Mouse (Mus musculus) liver, adult (tissue): ENCODE data around the gene Bmpr1b.

Experiments
- GATA4 ChIP-seq: IDR thresholded peaks from 2 replicates; pipeline ENCODE4 v1.6.1; 2014; ENCODE audit warnings: mild to moderate bottlenecking, low read length; ENCODE audit not compliant: insufficient replicate concordance

Gene Bmpr1b

GRCm38 (mm10) chr3:141849206-141849605 lies 320.0 kb downstream of the Bmpr1b start:
- TF ChIP-seq GATA4 = no peak

- no peak for TF ChIP-seq GATA4
These were observed 330.4 kb downstream of the Bmpr1b start for GRCm38 (mm10) chr3:141838864-141839263.

DNA sequence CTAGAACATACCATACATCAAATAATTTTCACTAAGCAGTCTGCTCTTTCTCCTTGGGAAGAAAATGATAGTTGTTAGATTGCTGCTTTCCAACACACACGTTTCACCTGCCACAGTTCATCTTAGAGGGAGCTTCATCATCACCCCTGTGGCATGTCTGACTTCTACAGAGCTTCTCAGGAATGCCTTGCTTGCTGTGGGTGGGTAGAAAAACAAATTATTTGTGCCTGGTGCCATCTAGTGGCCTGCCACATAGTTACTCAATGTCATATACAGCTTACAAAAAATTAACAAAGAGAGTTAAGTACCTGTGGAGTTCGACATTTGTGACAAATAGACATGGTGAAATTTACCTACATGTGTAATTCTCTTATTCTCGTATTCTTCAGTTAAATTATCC lies 338.1 kb downstream of the Bmpr1b start:
- TF ChIP-seq GATA4 = no peak

- TF ChIP-seq GATA4 = no peak
These were observed 340.9 kb downstream of the Bmpr1b start for GRCm38 (mm10) chr3:141828301-141828700.

DNA sequence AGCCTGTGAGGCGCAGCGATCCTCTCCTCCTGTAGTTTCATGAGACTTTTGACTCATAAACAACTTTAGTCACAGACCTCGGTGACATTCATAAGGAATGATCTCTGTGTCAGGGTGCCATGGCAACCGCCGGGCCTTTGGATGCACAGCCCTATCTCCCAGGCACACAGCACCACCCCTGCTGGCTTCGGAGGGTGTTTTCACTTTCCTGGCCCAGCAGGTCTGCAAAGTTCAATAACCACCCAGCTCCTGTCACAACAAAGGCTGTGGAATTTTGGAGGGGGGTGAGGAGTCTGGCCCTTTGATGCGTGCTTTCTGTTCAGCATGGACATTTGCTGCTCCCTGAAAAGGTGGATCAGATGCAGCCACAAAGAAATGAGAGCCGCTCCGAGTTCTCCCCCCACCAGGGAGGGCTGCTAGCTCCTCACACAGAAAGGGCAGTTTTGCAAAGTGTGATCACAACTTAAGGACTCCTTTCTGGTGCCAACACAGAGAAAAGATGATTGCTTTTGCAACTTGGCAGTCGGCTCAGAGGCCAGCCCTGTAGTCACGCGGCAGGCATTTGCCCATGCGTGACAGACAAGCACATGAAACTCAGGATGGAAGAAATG lies 349.8 kb downstream of the Bmpr1b start:
- no peak for TF ChIP-seq GATA4

GRCm38 (mm10) chr3:141818615-141819312 lies 350.5 kb downstream of the Bmpr1b start:
- TF ChIP-seq GATA4 = no peak

DNA sequence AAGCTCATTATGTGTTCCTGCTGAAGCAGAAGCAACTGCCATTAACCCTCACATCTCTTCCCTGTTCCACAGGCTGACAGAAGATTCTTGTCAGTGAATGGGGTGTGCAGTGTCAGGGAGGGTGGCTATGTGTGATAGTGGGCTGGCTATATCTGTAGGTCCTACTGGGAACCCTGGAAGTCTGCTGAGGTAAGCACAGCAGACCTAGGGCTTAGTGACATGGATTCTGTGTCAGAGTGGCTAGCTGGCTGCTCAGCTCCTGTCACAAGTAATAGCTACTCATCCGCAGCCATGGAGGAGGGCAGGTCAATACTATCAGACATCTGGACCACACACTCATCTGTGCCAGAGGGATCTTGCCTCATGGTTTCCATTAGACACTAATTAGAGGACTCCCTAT lies 354.4 kb downstream of the Bmpr1b start:
- no peak for TF ChIP-seq GATA4

GRCm38 (mm10) chr3:141811348-141811747 lies 357.9 kb downstream of the Bmpr1b start:
- no peak for TF ChIP-seq GATA4

- no peak for TF ChIP-seq GATA4
These were observed 358.3 kb downstream of the Bmpr1b start for GRCm38 (mm10) chr3:141810944-141811343.

DNA sequence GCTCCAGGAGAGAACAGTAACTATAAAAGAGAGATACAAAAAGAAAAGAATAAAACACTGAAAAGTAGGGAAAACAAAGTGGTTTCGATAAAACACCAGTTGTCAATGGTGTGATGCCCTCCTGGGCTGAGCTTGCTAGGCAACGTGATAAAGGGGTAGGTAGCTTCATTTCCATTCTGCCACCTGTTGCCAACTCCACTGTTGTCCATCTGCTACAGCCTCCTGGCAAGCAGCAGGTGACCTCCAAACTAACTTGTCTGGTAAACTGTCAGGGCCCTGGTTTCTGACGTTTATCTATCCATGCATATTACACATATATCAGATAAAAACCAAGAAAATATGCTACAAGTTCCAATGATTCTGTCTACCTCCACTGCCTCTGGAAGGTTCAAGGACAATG lies 359.6 kb downstream of the Bmpr1b start:
- TF ChIP-seq GATA4 = no peak

- TF ChIP-seq GATA4 = no peak
These were observed 365.1 kb downstream of the Bmpr1b start for GRCm38 (mm10) chr3:141804133-141804532.

DNA sequence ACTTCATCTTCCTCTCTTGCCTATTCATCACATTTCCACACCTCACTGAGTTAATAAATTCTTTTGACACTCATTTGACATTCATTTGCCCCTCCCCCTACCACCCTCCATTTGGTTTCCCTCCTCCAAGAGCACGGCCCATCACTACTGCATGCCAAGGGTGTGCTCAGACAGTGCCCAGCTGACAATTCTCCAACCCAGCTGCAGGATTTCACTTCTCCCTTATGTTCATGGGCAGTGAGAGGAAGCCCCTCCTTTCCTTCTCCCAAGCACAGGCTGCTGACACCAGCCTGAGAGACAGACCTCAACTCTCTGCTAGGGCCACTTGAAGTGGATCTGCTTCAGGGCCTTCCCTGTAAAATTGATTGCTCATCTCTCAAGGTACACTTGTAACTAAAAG lies 371.4 kb downstream of the Bmpr1b start:
- TF ChIP-seq GATA4 = no peak

GRCm38 (mm10) chr3:141797372-141797771 lies 371.9 kb downstream of the Bmpr1b start:
- no peak for TF ChIP-seq GATA4

- TF ChIP-seq GATA4 = no peak
These were observed 374.9 kb downstream of the Bmpr1b start for GRCm38 (mm10) chr3:141794371-141794770.

- TF ChIP-seq GATA4 = no peak
These were observed 375.5 kb downstream of the Bmpr1b start for GRCm38 (mm10) chr3:141793755-141794154.

DNA sequence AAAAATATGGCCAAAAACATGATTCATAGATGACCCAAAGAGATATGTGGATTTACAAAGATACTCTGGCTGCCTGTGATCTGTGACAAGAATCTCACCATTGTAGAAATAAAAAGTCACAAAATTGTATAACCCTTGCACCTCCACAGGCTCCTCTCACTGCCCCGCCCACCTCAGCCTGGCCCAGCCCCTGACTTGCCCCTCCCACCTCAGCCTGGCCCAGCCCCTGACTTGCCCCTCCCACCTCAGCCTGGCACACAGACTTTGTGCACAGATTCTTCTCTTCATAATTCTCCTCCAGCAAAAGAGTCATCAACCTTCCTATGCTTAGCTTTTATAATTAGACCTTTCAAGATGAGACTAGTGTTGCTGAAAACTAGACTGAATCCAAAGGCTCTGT lies 377.1 kb downstream of the Bmpr1b start:
- TF ChIP-seq GATA4 = no peak

DNA sequence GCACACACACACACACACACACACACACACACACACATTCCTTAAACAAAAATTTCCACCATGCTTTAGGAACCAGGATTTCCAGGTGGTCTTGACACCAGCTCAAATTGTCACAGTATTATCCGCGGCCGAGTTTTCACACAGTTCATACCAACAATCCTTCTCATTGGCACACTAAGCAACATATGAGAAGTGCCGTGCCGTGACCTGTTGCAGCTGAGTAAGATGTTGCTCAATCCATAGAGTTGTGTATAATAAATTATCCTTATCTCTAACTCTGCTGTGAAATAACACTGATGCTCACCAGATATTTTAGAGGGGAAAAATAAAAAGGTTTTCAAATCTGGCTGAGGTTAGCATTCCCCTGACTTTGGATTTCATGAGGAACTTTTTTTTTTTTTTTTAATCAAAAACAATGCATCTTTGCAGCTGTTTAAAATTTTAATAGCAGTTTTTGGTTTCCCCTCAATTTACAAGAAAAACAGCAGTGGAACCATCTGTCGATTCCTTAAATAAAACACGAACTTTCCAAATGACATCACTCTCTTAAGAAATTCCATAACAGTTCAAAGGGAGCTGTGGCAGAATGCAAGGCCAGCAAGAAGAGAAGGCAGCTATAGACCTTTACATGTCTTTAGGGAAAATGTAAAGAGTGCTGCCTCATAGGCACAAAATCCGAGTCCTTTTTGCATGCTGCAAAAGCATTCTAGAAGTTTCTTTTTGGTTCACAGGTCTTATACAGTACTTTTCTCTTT lies 378.0 kb downstream of the Bmpr1b start:
- TF ChIP-seq GATA4 = no peak
